In the genomic region with DNA sequence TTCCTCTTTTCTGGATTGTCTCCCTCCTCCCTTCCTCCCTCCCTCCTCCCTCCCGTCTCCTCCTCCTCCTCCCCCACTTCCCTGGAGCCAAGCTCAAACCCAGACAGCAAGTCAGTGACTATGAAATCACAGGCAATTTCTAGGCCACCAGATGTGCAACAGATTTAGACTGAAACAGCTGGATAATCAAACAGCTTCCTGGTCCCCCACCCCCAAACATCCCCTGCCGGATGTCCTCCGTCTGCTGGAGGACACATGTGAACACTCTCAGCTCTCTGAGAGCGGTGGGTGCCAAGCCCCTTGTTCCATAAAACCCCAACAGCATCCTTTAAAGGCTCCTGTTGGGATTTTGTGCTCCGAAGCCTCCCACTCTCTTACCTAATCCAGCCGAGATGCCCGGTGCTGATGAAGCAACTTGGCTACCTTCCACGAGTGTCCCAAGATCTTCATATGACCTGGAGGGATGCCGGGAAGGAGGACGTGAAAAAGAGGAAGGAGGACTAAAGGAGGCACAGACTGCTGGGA, we compare ENCODE assay signal across 8 mouse cellular contexts. TPM values are rescaled to one million over a fixed set of nuclear protein-coding genes. Genes with fewer than 3 reads are reported as not detected.
DNase-seq lines count a peak whose midpoint lies in the region; ATAC-seq lines count a peak whose summit lies in the region.

No protein-coding gene starts in this region.

- H3K4me3 ChIP-seq in heart, embryonic 13.5 days = no peak overlapping the region
- H3K4me3 ChIP-seq in kidney, embryonic 16.5 days (ENCODE audit: low read length) = no peak overlapping the region
- no peak overlapping the region for H3K4me3 ChIP-seq in midbrain, embryonic 16.5 days (ENCODE audit: low read depth, low read length)

- no peaks in the 10 kb centered on the region for H3K9me3 ChIP-seq in heart, embryonic 13.5 days
- no peaks in the 10 kb centered on the region for H3K9me3 ChIP-seq in kidney, embryonic 16.5 days (ENCODE audit: low read length)
- H3K9me3 ChIP-seq in midbrain, embryonic 16.5 days (replicated peaks; ENCODE audit: control insufficient read depth, low read length, poor library complexity, severe bottlenecking) = no peaks in the 10 kb centered on the region

- peak overlapping the region; percentile 89 for H3K27ac ChIP-seq in heart, embryonic 13.5 days (replicated peaks)
- H3K27ac ChIP-seq in kidney, embryonic 16.5 days (ENCODE audit: low read length) = peak overlapping the region; percentile 91
- H3K27ac ChIP-seq in midbrain, embryonic 16.5 days (ENCODE audit: low read length) = no peak overlapping the region

- H3K4me2 ChIP-seq in heart, embryonic 13.5 days = peak overlapping the region; percentile 60
- peak overlapping the region; percentile 50; the same call in 1 of the 2 replicates for H3K4me2 ChIP-seq in kidney, embryonic 16.5 days (replicated peaks; ENCODE audit: low read depth, low read length)
- H3K4me2 ChIP-seq in midbrain, embryonic 16.5 days (ENCODE audit: low read length) = no peak overlapping the region

- peak; percentile 53 for DNase-seq in layer of hippocampus, adult 11-12 months (ENCODE audit: low spot score)
- no peak for DNase-seq in layer of hippocampus, adult 9-10 months (ENCODE audit: low spot score)
- DNase-seq in lung, postnatal 4 days = peak; percentile 72 to 82
- DNase-seq in thymus, postnatal 36 days = peak; percentile 34 to 57

- H3K4me1 ChIP-seq in heart, embryonic 13.5 days = peaks cover 26% of the 10 kb centered on the region
- H3K4me1 ChIP-seq in kidney, embryonic 16.5 days (ENCODE audit: insufficient read depth, low read length) = peaks cover 15% of the 10 kb centered on the region
- H3K4me1 ChIP-seq in midbrain, embryonic 16.5 days (ENCODE audit: control insufficient read depth, insufficient read depth, low read length) = no peaks in the 10 kb centered on the region

- H3K36me3 ChIP-seq in heart, embryonic 13.5 days = no peaks in the 10 kb centered on the region
- no peaks in the 10 kb centered on the region for H3K36me3 ChIP-seq in kidney, embryonic 16.5 days (ENCODE audit: insufficient read depth, low read length)
- H3K36me3 ChIP-seq in midbrain, embryonic 16.5 days (ENCODE audit: control insufficient read depth, insufficient read depth, low read length) = no peaks in the 10 kb centered on the region

- no peaks in the 10 kb centered on the region for H3K27me3 ChIP-seq in heart, embryonic 13.5 days (replicated peaks)
- no peaks in the 10 kb centered on the region for H3K27me3 ChIP-seq in kidney, embryonic 16.5 days (ENCODE audit: insufficient read depth, low read length)
- H3K27me3 ChIP-seq in midbrain, embryonic 16.5 days (ENCODE audit: control insufficient read depth, insufficient read depth, low read depth, low read length) = no peaks in the 10 kb centered on the region

- 0 out of 2 replicates have a peak overlapping the region, but pooled peaks have one; percentile 5 for H3K9ac ChIP-seq in heart, embryonic 13.5 days
- no peak overlapping the region; the same call in 1 of the 2 replicates for H3K9ac ChIP-seq in kidney, embryonic 16.5 days (replicated peaks; ENCODE audit: low read length)
- H3K9ac ChIP-seq in midbrain, embryonic 16.5 days (ENCODE audit: low read depth, low read length) = no peak overlapping the region

- ATAC-seq in common myeloid progenitor, adult 5-6 weeks (replicated peaks; ENCODE audit: low read depth, poor library complexity, severe bottlenecking) = 0 out of 2 replicates have a peak, but pooled peaks have one; percentile 1
- no peak for ATAC-seq in heart, embryonic 13.5 days (ENCODE audit: extremely low read depth, insufficient number of reproducible peaks, low FRiP score, low TSS enrichment)
- ATAC-seq in kidney, embryonic 16.5 days (ENCODE audit: low FRiP score, low TSS enrichment) = peak; percentile 74
- no peak for ATAC-seq in midbrain, embryonic 16.5 days

- WGBS in heart, embryonic 13.5 days = 48% methylated on average over 10 of the region's 10 CpGs
- WGBS in kidney, embryonic 16.5 days = 19% methylated on average over 10 of the region's 10 CpGs
- 59% methylated on average over 10 of the region's 10 CpGs for WGBS in midbrain, embryonic 16.5 days

RNA-seq across cellular contexts. Expression of a gene that starts 5.5 kb away (rescaled TPM):
- total RNA-seq in common myeloid progenitor, adult 5-6 weeks (2017) = 0.14 and 1.4 TPM in 2 replicates
- 0.36 TPM in 1 of 2 replicates, not detected in the other for polyA plus RNA-seq in heart, embryonic 13.5 days (2015; fragmentation: Nextera tagmentation; extraction: Ambion mirVana)
- 0.15 TPM in 1 of 2 replicates, not detected in the other for polyA plus RNA-seq in kidney, embryonic 16.5 days (2015; fragmentation: Nextera tagmentation; extraction: Ambion mirVana)
- 0.24 and 0.25 TPM in 2 replicates for polyA plus RNA-seq in midbrain, embryonic 16.5 days (2015; fragmentation: Nextera tagmentation; extraction: Ambion mirVana)

RNA-seq across cellular contexts. Expression of a gene that starts 12.0 kb away (rescaled TPM):
- 207 and 220 TPM in 2 replicates for total RNA-seq in common myeloid progenitor, adult 5-6 weeks (2017)
- polyA plus RNA-seq in heart, embryonic 13.5 days (2015; fragmentation: Nextera tagmentation; extraction: Ambion mirVana) = 190 and 219 TPM in 2 replicates
- 269 and 277 TPM in 2 replicates for polyA plus RNA-seq in kidney, embryonic 16.5 days (2015; fragmentation: Nextera tagmentation; extraction: Ambion mirVana)
- 188 and 193 TPM in 2 replicates for polyA plus RNA-seq in midbrain, embryonic 16.5 days (2015; fragmentation: Nextera tagmentation; extraction: Ambion mirVana)

RNA-seq across cellular contexts. Expression of a gene that starts 45.4 kb away (rescaled TPM):
- total RNA-seq in common myeloid progenitor, adult 5-6 weeks (2017) = not detected in 2 replicates
- polyA plus RNA-seq in heart, embryonic 13.5 days (2015; fragmentation: Nextera tagmentation; extraction: Ambion mirVana) = 7,724 and 9,145 TPM in 2 replicates
- polyA plus RNA-seq in kidney, embryonic 16.5 days (2015; fragmentation: Nextera tagmentation; extraction: Ambion mirVana) = 1.7 and 2.3 TPM in 2 replicates
- polyA plus RNA-seq in midbrain, embryonic 16.5 days (2015; fragmentation: Nextera tagmentation; extraction: Ambion mirVana) = 1.6 and 2.4 TPM in 2 replicates

Comparison
In these comparisons a context has a peak if more than half of its experiments do, and no peak if none do; other contexts are left out.
1. ATAC-seq: peak in common myeloid progenitor, adult 5-6 weeks (single experiment) and kidney, embryonic 16.5 days (single experiment); none in heart, embryonic 13.5 days (single experiment) and midbrain, embryonic 16.5 days (single experiment).
2. RNA of a gene that starts 45.4 kb away (polyA plus RNA-seq): 7,724 to 9,145 TPM in heart, embryonic 13.5 days; 1.6 to 2.4 TPM in midbrain, embryonic 16.5 days and 1.7 to 2.3 TPM in kidney, embryonic 16.5 days; every median in the first group is over 1,000 times any median in the second.